Mouse (Mus musculus) splenic B cell, adult 2 months (primary cell): ENCODE results near the gene Gm13276.
"Not testable (repeated sequence)": the region's sequence is repeated elsewhere in the genome, so short reads cannot be mapped to it uniquely, and the experiment has no call there.

ENCODE experiments used
- DNase-seq: peaks from one replicate; pipeline ENCODE4 v3.0.0-alpha.2; 2011; ENCODE audit warnings: low read depth, low spot score
- H3K27me3 ChIP-seq: 2 replicates; pipeline ENCODE4 v1.6.1; 2012; ENCODE audit warnings: mild to moderate bottlenecking, low read length, moderate library complexity, mixed read lengths; ENCODE audit not compliant: control insufficient read depth, poor library complexity, insufficient read depth, severe bottlenecking
- H3K36me3 ChIP-seq: 2 replicates; pipeline ENCODE4 v1.6.1; 2012; ENCODE audit warnings: mild to moderate bottlenecking, low read length, moderate library complexity, mixed read lengths; ENCODE audit not compliant: control insufficient read depth, poor library complexity, insufficient read depth, severe bottlenecking

Gm13276 gene

DNA sequence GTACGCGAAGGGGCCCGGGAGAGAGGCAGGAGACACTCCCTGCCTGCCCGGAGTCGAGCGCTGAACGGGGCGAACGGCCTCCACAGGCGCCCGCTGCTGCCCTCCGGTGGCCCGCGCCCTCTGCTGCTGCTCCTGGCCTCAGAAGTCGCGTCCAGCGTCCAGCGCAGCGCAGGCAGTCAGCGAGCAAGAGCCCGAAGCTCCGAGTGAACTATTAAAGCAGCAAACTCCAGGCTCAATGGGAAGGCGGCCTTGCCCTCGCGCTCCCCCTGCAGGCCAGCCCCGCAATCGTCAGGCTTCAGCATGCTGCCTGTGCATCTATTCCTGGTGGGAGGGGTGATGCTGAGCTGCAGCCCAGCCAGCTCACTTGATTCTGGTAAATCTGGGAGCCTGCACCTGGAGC, at the start of gene Gm13276:
TSS of gene Gm13276 (plus strand) at position 301 of the 400 bp plus-strand sequence.
- DNase-seq, H3K27me3 ChIP-seq, H3K36me3 ChIP-seq: not testable (repeated sequence)

- no peaks in the 10 kb centered on the region; the same call in 1 of the 2 replicates for H3K27me3 ChIP-seq
- DNase-seq: peak; percentile 85
- H3K36me3 ChIP-seq: no peaks in the 10 kb centered on the region
These were observed 47.0 kb upstream of the Gm13276 start for GRCm38 (mm10) chr4:88738480-88738879.

DNA sequence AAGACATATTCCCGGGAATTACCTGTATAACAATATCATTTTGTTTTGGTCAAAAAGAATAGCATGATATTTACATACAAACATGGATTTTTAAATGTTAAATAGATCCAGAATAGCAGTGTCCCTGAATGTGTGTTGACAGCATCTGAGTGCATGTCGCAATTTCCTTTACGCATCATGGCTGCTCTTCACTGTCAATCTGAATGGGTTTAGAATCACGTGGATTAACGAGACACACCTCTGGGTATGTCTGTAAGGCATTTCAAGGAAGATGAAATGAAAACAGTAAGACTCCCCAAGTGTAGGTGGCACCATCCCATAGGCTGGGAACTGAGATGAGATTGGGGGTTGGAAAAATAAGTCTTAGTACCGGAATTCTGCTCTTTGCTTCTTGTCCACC, 46.5 kb upstream of the Gm13276 start:
- Histone ChIP-seq H3K36me3 (no peaks in the 10 kb centered on the region), H3K27me3 (no peaks in the 10 kb centered on the region; the same call in 1 of the 2 replicates)
- no peak for DNase-seq

- no peak for DNase-seq
- no peaks in the 10 kb centered on the region for H3K36me3 ChIP-seq
- no peaks in the 10 kb centered on the region; the same call in 1 of the 2 replicates for H3K27me3 ChIP-seq
These were observed 44.1 kb upstream of the Gm13276 start for GRCm38 (mm10) chr4:88741426-88741825.

DNA sequence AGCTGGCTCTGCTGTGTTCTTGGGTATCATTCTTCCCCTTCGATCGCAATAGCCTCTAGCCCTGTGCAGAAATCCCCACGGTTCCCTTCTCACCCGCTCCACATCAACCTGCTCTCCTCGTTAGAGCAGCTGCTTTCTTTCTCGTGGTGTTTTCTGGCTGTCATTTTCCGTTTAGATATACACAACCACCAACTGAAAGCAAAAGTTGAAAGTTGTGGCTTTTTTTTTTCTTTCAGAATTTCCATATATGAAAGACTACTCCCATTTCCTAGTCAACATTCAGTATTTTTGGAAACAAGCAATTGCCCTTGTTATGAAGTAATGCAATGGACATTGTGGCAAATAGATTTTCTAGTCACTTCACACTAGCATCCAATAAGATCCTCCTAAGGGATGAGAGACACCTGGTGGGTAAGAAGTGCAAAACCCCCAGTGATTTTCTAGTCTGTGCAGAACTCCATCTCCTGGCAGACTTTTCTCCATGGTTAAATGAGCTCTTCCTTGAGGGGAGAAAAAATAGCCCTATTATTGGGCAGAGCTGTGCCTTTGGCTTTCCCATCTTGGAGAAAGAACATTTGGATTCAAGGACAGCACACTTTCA, 42.6 kb upstream of the Gm13276 start:
- Histone ChIP-seq H3K36me3 (no peaks in the 10 kb centered on the region), H3K27me3 (no peaks in the 10 kb centered on the region; the same call in 1 of the 2 replicates)
- DNase-seq: no peak

GRCm38 (mm10) chr4:88744207-88744606, 41.3 kb upstream of the Gm13276 start:
- DNase-seq: no peak
- H3K36me3 ChIP-seq: no peaks in the 10 kb centered on the region
- H3K27me3 ChIP-seq: no peaks in the 10 kb centered on the region; the same call in 1 of the 2 replicates

- no peak for DNase-seq
- Histone ChIP-seq H3K36me3 (no peaks in the 10 kb centered on the region), H3K27me3 (no peaks in the 10 kb centered on the region)
These were observed 35.6 kb upstream of the Gm13276 start for GRCm38 (mm10) chr4:88749926-88750325.

DNA sequence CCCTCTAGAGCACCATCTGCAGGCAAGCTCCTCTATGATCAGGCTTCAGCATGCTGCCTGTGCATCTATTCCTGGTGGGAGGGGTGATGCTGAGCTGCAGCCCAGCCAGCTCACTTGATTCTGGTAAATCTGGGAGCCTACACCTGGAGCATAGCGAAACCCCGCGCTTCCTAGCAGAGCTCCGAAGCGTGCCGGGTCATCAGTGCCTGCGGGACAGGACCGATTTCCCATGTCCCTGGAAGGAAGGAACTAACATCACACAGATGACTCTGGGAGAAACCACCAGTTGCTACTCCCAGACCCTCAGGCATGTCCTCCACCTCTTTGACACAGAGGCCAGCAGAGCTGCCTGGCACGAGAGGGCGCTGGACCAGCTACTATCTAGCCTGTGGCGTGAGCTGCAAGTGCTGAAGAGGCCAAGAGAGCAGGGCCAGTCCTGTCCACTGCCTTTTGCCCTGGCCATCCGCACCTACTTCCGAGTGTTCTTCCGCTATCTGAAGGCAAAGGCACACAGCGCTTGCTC, 30.6 kb upstream of the Gm13276 start, which contains the start of gene Gm13271:
TSS of gene Gm13271 (plus strand) at position 51 of the 523 bp plus-strand sequence.
- H3K27me3 ChIP-seq, DNase-seq, H3K36me3 ChIP-seq: not testable (repeated sequence)

DNA sequence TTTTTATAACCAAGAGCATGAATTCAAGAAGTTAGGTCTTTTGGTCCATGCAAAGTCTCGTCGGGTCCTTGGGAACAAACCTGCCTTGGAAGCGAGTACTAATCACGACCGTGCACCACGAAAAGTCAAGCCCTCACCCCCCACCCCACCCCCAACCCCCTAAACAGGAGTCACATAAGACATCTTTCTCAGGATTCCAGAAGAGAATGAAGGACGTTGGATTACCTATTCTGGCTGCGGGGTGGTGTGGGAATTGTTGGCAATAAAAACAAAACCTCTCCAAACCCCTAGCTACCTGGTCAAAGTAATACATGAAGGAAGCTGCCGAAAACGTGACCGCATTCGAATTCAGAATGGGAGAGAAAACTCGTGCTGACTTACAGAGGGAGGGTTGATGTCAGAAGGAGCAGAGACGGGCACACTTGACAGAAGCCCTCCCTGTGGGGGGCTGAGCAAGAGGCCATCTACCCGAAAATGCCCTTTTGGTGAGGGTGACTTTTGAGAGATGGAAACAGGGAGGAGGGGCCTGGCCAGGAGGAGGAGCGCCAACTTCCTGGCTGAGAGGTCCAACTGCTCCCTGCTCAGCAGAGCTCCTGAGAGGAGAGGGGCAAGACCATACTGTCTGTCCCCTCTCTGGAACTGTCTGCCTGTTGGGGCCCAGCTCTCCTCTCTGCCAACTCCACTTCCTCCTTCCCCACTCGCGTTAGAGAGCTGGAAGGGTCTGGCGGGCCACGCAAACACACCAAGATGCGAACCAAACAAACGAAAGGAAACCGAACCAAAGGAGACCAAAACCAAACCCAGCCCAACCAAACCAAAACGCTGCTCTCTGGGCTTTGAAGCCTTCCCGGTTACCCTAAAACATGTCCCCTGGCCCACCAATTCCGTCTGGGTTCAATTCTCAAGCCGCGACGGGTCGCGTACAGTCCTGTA, 28.7 kb upstream of the Gm13276 start:
- DNase-seq: peak; percentile 34
- H3K36me3 ChIP-seq, H3K27me3 ChIP-seq: not testable (repeated sequence)

GRCm38 (mm10) chr4:88757628-88758031, 27.9 kb upstream of the Gm13276 start:
- H3K36me3 ChIP-seq, H3K27me3 ChIP-seq: not testable (repeated sequence)
- peak; percentile 92 for DNase-seq

GRCm38 (mm10) chr4:88758751-88759150, 26.8 kb upstream of the Gm13276 start:
- not testable (repeated sequence) for H3K27me3 ChIP-seq, H3K36me3 ChIP-seq, DNase-seq

GRCm38 (mm10) chr4:88759610-88760268, 25.8 kb upstream of the Gm13276 start, which contains the start of gene Gm13283:
Gene Gm13283, plus strand, starts transcription at chr4:88760119.
- H3K36me3 ChIP-seq, DNase-seq, H3K27me3 ChIP-seq: not testable (repeated sequence)

- DNase-seq: peak; percentile 79
- not testable (repeated sequence) for H3K27me3 ChIP-seq, H3K36me3 ChIP-seq
These were observed 25.1 kb upstream of the Gm13276 start for GRCm38 (mm10) chr4:88760431-88760830.

GRCm38 (mm10) chr4:88761776-88762175, 23.7 kb upstream of the Gm13276 start:
- not testable (repeated sequence) for H3K36me3 ChIP-seq, DNase-seq, H3K27me3 ChIP-seq
